Mouse (Mus musculus) bone marrow macrophage, adult 2 months (primary cell): ENCODE data around the gene Lss.

ENCODE experiments used
- CTCF ChIP-seq: IDR thresholded peaks from 2 replicates; pipeline ENCODE4 v1.5.1; 2012; ENCODE audit warnings: low read depth, mild to moderate bottlenecking, low read length, moderate library complexity
- POLR2A ChIP-seq: IDR thresholded peaks from 2 replicates; pipeline ENCODE4 v1.6.1; 2012; ENCODE audit warnings: mild to moderate bottlenecking, low read depth, low read length, borderline replicate concordance

- TF ChIP-seq CTCF (no peak), POLR2A (no peak)
Measured at GRCm38 (mm10) chr10:76572151-76572550, 40.8 kb downstream of the Lss start.
